Mouse (Mus musculus) frontal cortex, postnatal 14 days (tissue): ENCODE results near the gene Gm10306.

Experiments
- DNase-seq, 2 experiments: peaks; one replicate each; pipeline ENCODE4 v3.0.0; 2022; ENCODE audit warnings: low spot score in 2 of 2

Gene Gm10306

GRCm38 (mm10) chr4:94605591-94605990 is 49.2 kb downstream of the Gm10306 start:
- DNase-seq: no peak
